Mouse (Mus musculus) lung, adult 2 months (tissue): ENCODE measurements around the gene Cdkl3.

ENCODE experiments used
- CTCF ChIP-seq: fragments of 200-500 bp; IDR thresholded peaks from 2 replicates; pipeline ENCODE4 v1.5.1; 2011; ENCODE audit warnings: mild to moderate bottlenecking, low read length, control low read depth; ENCODE audit not compliant: insufficient read depth
- POLR2A ChIP-seq: fragments of 200-500 bp; IDR thresholded peaks from 2 replicates; pipeline ENCODE4 v1.6.1; 2011; ENCODE audit warnings: low read depth, mild to moderate bottlenecking, control low read depth, low read length, borderline replicate concordance; ENCODE audit errors: extremely low read depth

DNA sequence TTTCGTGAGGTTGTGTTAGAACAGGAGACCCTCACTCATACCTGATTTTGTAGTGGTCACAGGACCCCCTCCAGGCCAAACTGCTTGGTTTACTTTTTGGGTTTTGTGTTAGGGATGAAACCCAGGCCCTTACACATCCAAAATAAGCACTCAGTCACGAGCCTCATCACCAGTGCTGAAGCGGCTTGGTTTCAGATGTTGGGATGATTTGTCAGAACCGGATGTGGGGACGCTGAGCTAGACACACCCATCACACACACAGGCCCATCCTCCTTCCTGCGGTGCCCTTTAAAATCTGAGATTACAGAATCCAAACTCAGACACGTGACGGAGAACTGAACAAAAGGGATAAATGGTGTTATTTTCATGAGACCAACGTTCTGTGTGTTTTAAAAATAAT is 35.1 kb upstream of the Cdkl3 start:
- no peak for TF ChIP-seq CTCF
- no peak for TF ChIP-seq POLR2A
